Mouse (Mus musculus): ENCODE results near the gene Mrto4. TPM values are rescaled to one million over a fixed set of nuclear protein-coding genes. Genes with fewer than 3 reads are reported as not detected.
A peak's percentile ranks its signal among the peaks of the same experiment; 100 is the strongest.
"Not testable (repeated sequence)": the region's sequence is repeated elsewhere in the genome, so short reads cannot be mapped to it uniquely, and the experiment has no call there.

The Mrto4 gene
- 10 to 100 TPM; 46.5 to 47.7 TPM for total RNA-seq (2021)

- peak; percentile 86 for DNase-seq
Observed at GRCm38 (mm10) chr4:139351931-139352711, at the start of gene Mrto4, which contains the start of the genes Emc1 and Ubr4. Gene Mrto4 (minus strand): TSS chr4:139352576. Gene Emc1 (plus strand): TSS chr4:139352587. Gene Ubr4 (plus strand): TSS chr4:139352609.

- no peak for DNase-seq
Observed at GRCm38 (mm10) chr4:139400487-139400886, 48.1 kb upstream of the Mrto4 start.

- peak; percentile 10 for DNase-seq
Observed at GRCm38 (mm10) chr4:139395431-139395830, 43.1 kb upstream of the Mrto4 start.

- DNase-seq = no peak
Observed at GRCm38 (mm10) chr4:139389557-139389956, 37.2 kb upstream of the Mrto4 start.

- DNase-seq = peak; percentile 32
Observed at GRCm38 (mm10) chr4:139386869-139387319, 34.5 kb upstream of the Mrto4 start.

- not testable (repeated sequence) for DNase-seq
Observed at GRCm38 (mm10) chr4:139385841-139386240, 33.5 kb upstream of the Mrto4 start.

GRCm38 (mm10) chr4:139382231-139382630, 29.9 kb upstream of the Mrto4 start:
- DNase-seq = no peak

- no peak for DNase-seq
Observed at GRCm38 (mm10) chr4:139381452-139381845, 29.1 kb upstream of the Mrto4 start.

GRCm38 (mm10) chr4:139380775-139381451, 28.5 kb upstream of the Mrto4 start:
- DNase-seq = peak; percentile 31

GRCm38 (mm10) chr4:139380207-139380748, 27.9 kb upstream of the Mrto4 start:
- peak; percentile 100 for DNase-seq

GRCm38 (mm10) chr4:139379719-139380118, 27.3 kb upstream of the Mrto4 start:
- DNase-seq = no peak

GRCm38 (mm10) chr4:139373531-139373930, 21.2 kb upstream of the Mrto4 start:
- DNase-seq = no peak

- no peak for DNase-seq
Observed at GRCm38 (mm10) chr4:139373130-139373529, 20.8 kb upstream of the Mrto4 start.

- no peak for DNase-seq
Observed at GRCm38 (mm10) chr4:139368038-139368437, 15.7 kb upstream of the Mrto4 start.

GRCm38 (mm10) chr4:139367336-139367735, 15.0 kb upstream of the Mrto4 start:
- DNase-seq = no peak

- DNase-seq = no peak
Observed at GRCm38 (mm10) chr4:139360761-139361548, 8.6 kb upstream of the Mrto4 start.

GRCm38 (mm10) chr4:139357211-139357610, 4.8 kb upstream of the Mrto4 start:
- DNase-seq = no peak

- no peak for DNase-seq
Observed at GRCm38 (mm10) chr4:139352832-139353231, 456 bp upstream of the Mrto4 start.

GRCm38 (mm10) chr4:139345416-139346019, 6.9 kb downstream of the Mrto4 start:
- no peak for DNase-seq

GRCm38 (mm10) chr4:139343718-139344117, 8.7 kb downstream of the Mrto4 start:
- DNase-seq = peak; percentile 32

GRCm38 (mm10) chr4:139341556-139342233, 10.7 kb downstream of the Mrto4 start:
- DNase-seq = peak; percentile 29
